Mouse (Mus musculus): ENCODE results near the gene Gpr132. TPM values are rescaled to one million over a fixed set of nuclear protein-coding genes. Genes with fewer than 3 reads are reported as not detected.

Gene Gpr132
- polyA plus RNA-seq, 1 experiment: 256 TPM

- DNase-seq: no peak
- Histone ChIP-seq H3K36me3 (ENCODE audit: control insufficient read depth, insufficient read depth, low read length) (no peaks in the 10 kb centered on the region), H3K27me3 (ENCODE audit: control insufficient read depth, insufficient read depth, low read length) (no peaks in the 10 kb centered on the region), H3K4me1 (replicated peaks; ENCODE audit: control insufficient read depth, insufficient read depth, low read length) (0 out of 2 replicates have a peak, but pooled peaks cover 8% of the 10 kb centered on the region), H3K4me3 (ENCODE audit: control insufficient read depth, insufficient read depth, low read length) (no peak overlapping the region), H3K27ac (ENCODE audit: control insufficient read depth, insufficient read depth, low read length) (no peak overlapping the region)
- WGBS: 14% methylated on average over 16 of the region's 16 CpGs
- TF ChIP-seq CTCF (IDR thresholded peaks at IDR 0.05; ENCODE audit: borderline replicate concordance, control insufficient read depth, extremely low read depth, insufficient read depth, low read length, poor library complexity) (no peak), POLR2A (IDR thresholded peaks at IDR 0.05; ENCODE audit: control insufficient read depth, extremely low read depth, insufficient read depth, low read length, poor library complexity) (no peak)
These were observed 29.6 kb upstream of the Gpr132 start for GRCm38 (mm10) chr12:112897522-112898212.

GRCm38 (mm10) chr12:112894969-112895368, 26.9 kb upstream of the Gpr132 start:
- TF ChIP-seq CTCF (IDR thresholded peaks at IDR 0.05; ENCODE audit: borderline replicate concordance, control insufficient read depth, extremely low read depth, insufficient read depth, low read length, poor library complexity): no peak
- TF ChIP-seq POLR2A (IDR thresholded peaks at IDR 0.05; ENCODE audit: control insufficient read depth, extremely low read depth, insufficient read depth, low read length, poor library complexity): no peak
- H3K36me3 ChIP-seq (ENCODE audit: control insufficient read depth, insufficient read depth, low read length): no peaks in the 10 kb centered on the region
- 0 out of 2 replicates have a peak, but pooled peaks cover 8% of the 10 kb centered on the region for H3K4me1 ChIP-seq (replicated peaks; ENCODE audit: control insufficient read depth, insufficient read depth, low read length)
- no peaks in the 10 kb centered on the region for H3K27me3 ChIP-seq (ENCODE audit: control insufficient read depth, insufficient read depth, low read length)
- DNase-seq: no peak
- H3K27ac ChIP-seq (ENCODE audit: control insufficient read depth, insufficient read depth, low read length): no peak overlapping the region
- WGBS: 31% methylated on average over 4 of the region's 4 CpGs
- no peak overlapping the region for H3K4me3 ChIP-seq (ENCODE audit: control insufficient read depth, insufficient read depth, low read length)

- Histone ChIP-seq H3K27me3 (ENCODE audit: control insufficient read depth, insufficient read depth, low read length) (no peaks in the 10 kb centered on the region), H3K36me3 (ENCODE audit: control insufficient read depth, insufficient read depth, low read length) (no peaks in the 10 kb centered on the region), H3K27ac (ENCODE audit: control insufficient read depth, insufficient read depth, low read length) (no peak overlapping the region), H3K4me3 (ENCODE audit: control insufficient read depth, insufficient read depth, low read length) (no peak overlapping the region), H3K4me1 (replicated peaks; ENCODE audit: control insufficient read depth, insufficient read depth, low read length) (0 out of 2 replicates have a peak, but pooled peaks cover 8% of the 10 kb centered on the region)
- DNase-seq: no peak
- 33% methylated on average over 11 of the region's 11 CpGs for WGBS
- TF ChIP-seq CTCF (IDR thresholded peaks at IDR 0.05; ENCODE audit: borderline replicate concordance, control insufficient read depth, extremely low read depth, insufficient read depth, low read length, poor library complexity) (no peak), POLR2A (IDR thresholded peaks at IDR 0.05; ENCODE audit: control insufficient read depth, extremely low read depth, insufficient read depth, low read length, poor library complexity) (no peak)
These were observed 26.4 kb upstream of the Gpr132 start for GRCm38 (mm10) chr12:112894303-112894884.

DNA sequence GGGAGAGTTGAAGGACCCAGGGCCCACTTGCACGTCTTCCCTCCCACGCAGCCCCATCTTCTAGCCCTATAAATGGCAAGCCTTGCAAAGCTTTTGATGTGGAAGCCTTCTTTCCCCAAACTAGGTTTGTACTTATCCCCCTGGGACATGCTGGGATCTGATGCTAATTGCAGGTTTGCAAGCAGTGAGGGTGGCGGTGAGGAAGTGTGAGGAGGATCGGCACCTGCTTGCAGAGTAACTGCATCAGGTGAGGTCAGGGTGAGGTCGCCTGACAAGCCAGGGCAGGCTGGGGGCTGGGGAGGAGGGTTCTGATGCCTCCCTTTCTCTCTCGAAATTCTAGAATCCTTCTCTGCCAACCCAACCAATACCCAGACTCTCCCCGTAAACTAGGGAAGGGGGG, 17.4 kb upstream of the Gpr132 start:
- Histone ChIP-seq H3K27ac (ENCODE audit: control insufficient read depth, insufficient read depth, low read length) (no peak overlapping the region), H3K4me1 (replicated peaks; ENCODE audit: control insufficient read depth, insufficient read depth, low read length) (peaks cover under 1% of the 10 kb centered on the region), H3K4me3 (ENCODE audit: control insufficient read depth, insufficient read depth, low read length) (no peak overlapping the region), H3K36me3 (ENCODE audit: control insufficient read depth, insufficient read depth, low read length) (no peaks in the 10 kb centered on the region), H3K27me3 (ENCODE audit: control insufficient read depth, insufficient read depth, low read length) (no peaks in the 10 kb centered on the region)
- TF ChIP-seq CTCF (IDR thresholded peaks at IDR 0.05; ENCODE audit: borderline replicate concordance, control insufficient read depth, extremely low read depth, insufficient read depth, low read length, poor library complexity) (no peak), POLR2A (IDR thresholded peaks at IDR 0.05; ENCODE audit: control insufficient read depth, extremely low read depth, insufficient read depth, low read length, poor library complexity) (no peak)
- DNase-seq: no peak
- WGBS: 75% methylated on average over 7 of the region's 7 CpGs

DNA sequence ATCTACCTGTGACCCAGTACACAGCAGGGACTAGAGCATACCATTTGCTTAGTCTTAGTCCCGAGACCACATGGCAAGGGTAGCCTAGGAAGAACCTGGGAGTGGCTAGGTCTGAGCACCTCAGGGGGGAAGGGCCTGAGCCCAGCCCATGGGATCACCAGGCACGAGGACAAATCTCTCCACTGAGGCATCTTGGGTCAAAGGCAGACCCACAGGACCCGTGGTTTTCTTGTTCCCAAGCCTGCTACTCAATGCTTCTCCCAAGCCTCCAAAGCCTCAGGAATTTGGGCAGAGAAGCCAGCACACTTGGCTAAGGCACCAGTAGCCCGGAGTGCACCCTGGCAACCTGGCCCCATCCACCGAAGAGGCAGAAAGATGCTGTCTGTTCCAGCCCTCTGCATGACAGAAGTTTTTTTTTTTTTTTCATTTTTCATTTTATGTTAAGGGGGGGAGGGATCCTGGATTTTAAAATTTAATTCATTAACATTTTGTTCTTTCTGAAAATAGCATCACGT, 13.3 kb upstream of the Gpr132 start:
- no peak overlapping the region for H3K4me3 ChIP-seq (ENCODE audit: control insufficient read depth, insufficient read depth, low read length)
- TF ChIP-seq CTCF (IDR thresholded peaks at IDR 0.05; ENCODE audit: borderline replicate concordance, control insufficient read depth, extremely low read depth, insufficient read depth, low read length, poor library complexity) (no peak), POLR2A (IDR thresholded peaks at IDR 0.05; ENCODE audit: control insufficient read depth, extremely low read depth, insufficient read depth, low read length, poor library complexity) (no peak)
- H3K4me1 ChIP-seq (replicated peaks; ENCODE audit: control insufficient read depth, insufficient read depth, low read length): peaks cover 38% of the 10 kb centered on the region
- H3K36me3 ChIP-seq (ENCODE audit: control insufficient read depth, insufficient read depth, low read length): no peaks in the 10 kb centered on the region
- WGBS: 91% methylated on average over 6 of the region's 6 CpGs
- no peak for DNase-seq
- H3K27me3 ChIP-seq (ENCODE audit: control insufficient read depth, insufficient read depth, low read length): peaks cover 10% of the 10 kb centered on the region; the same call in 1 of the 2 replicates
- H3K27ac ChIP-seq (ENCODE audit: control insufficient read depth, insufficient read depth, low read length): no peak overlapping the region

GRCm38 (mm10) chr12:112880661-112881060, 12.6 kb upstream of the Gpr132 start:
- DNase-seq: no peak
- Histone ChIP-seq H3K27me3 (ENCODE audit: control insufficient read depth, insufficient read depth, low read length) (peaks cover 12% of the 10 kb centered on the region; the same call in 1 of the 2 replicates), H3K27ac (ENCODE audit: control insufficient read depth, insufficient read depth, low read length) (no peak overlapping the region), H3K4me3 (ENCODE audit: control insufficient read depth, insufficient read depth, low read length) (no peak overlapping the region), H3K36me3 (ENCODE audit: control insufficient read depth, insufficient read depth, low read length) (no peaks in the 10 kb centered on the region), H3K4me1 (replicated peaks; ENCODE audit: control insufficient read depth, insufficient read depth, low read length) (peaks cover 44% of the 10 kb centered on the region)
- WGBS: 86% methylated on average over 4 of the region's 4 CpGs
- no peak for TF ChIP-seq POLR2A (IDR thresholded peaks at IDR 0.05; ENCODE audit: control insufficient read depth, extremely low read depth, insufficient read depth, low read length, poor library complexity)
- TF ChIP-seq CTCF (IDR thresholded peaks at IDR 0.05; ENCODE audit: borderline replicate concordance, control insufficient read depth, extremely low read depth, insufficient read depth, low read length, poor library complexity): no peak

All from thymus, adult 2 months (tissue).